Mouse (Mus musculus) erythroblast, embryonic 14.5 days (primary cell): ENCODE data around the gene Rsph10b.

Source experiments
- GATA1 ChIP-seq: IDR thresholded peaks from 2 replicates; pipeline ENCODE4 v1.6.1; 2012; ENCODE audit warnings: low read length, inconsistent platforms, mixed read lengths
- TAL1 ChIP-seq: IDR thresholded peaks from 3 replicates; pipeline ENCODE4 v1.6.1; 2012; ENCODE audit warnings: low read length, inconsistent platforms, mixed read lengths

- TF ChIP-seq GATA1 (no peak), TAL1 (no peak)
Measured at GRCm38 (mm10) chr5:144026620-144027263, 93.9 kb downstream of the Rsph10b start, which contains the start of gene Ocm.
